Mouse (Mus musculus): ENCODE data around the gene Kmt5a. TPM values are rescaled to one million over a fixed set of nuclear protein-coding genes. Genes with fewer than 3 reads are reported as not detected.

The Kmt5a gene
- polyA plus RNA-seq, 1 experiment from 2014 or later: 80.5 TPM

DNA sequence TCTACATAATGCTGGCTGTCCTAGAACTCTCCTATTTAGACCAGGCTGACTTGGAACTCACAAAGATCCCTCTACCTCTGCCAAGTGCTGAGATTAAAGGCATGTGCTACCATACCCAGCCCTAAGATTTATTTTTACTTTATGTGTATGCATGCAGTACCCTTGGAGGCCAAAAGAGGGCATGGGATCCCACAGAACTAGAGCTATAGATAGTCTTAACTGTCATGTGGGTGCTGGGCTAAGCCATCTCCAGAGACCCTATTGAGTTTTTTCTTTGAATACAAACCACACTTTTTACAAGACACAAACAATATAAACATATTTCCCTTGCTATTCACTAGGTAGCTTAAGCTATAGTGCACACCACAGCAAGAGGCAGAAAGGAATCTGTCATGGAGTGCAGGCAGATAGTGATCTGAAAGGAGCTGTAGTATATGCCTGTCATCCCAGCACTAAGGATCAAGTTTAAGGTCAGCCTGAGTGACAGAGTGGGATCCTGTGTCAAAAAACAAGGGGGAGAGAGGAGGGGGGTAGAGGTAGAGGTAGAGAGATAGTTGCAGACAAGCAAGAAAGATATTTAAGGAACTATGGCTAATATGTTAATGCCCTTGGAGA lies 7.2 kb upstream of the Kmt5a start:
- peak; percentile 35; the same call in 1 of the 2 replicates for ATAC-seq
- no peak overlapping the region for H3K4me2 ChIP-seq (replicated peaks; ENCODE audit: low read depth)
- no peaks in the 10 kb centered on the region for H3K36me3 ChIP-seq (ENCODE audit: control insufficient read depth, insufficient read depth)
- no peak overlapping the region for H3K9ac ChIP-seq (ENCODE audit: low read depth, low read length)
- no peak overlapping the region for H3K4me3 ChIP-seq (ENCODE audit: low read depth, low read length)
- no peaks in the 10 kb centered on the region for H3K4me1 ChIP-seq (replicated peaks; ENCODE audit: control insufficient read depth, insufficient read depth, low read length)
- H3K27me3 ChIP-seq (replicated peaks; ENCODE audit: control insufficient read depth, insufficient read depth, low read length): no peaks in the 10 kb centered on the region
- no peak overlapping the region for H3K27ac ChIP-seq (ENCODE audit: low read depth, low read length)
- H3K9me3 ChIP-seq (ENCODE audit: control insufficient read depth): no peaks in the 10 kb centered on the region
- TF ChIP-seq CTCF (IDR thresholded peaks at IDR 0.05; ENCODE audit: low read depth): peak; percentile 89

DNA sequence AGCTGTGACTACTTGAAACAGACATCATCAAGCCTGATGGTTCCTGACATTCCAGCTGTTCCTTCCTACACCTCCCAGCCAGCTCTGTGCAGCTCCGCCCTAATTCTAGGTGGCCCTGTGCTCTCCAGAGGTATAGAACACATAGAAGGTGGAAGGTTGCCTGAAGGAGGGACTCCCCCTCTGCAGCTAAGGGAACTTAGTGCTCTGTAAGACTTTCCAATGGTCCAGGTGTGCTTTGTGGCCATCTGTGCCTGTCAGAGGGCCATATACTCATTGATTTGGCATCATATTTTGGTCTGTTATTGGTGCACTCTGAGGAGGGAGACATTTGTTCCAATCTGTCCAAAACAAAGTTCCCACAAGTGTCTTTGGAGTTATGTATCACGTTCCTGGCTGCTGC lies 6.7 kb upstream of the Kmt5a start:
- no peak for TF ChIP-seq CTCF (IDR thresholded peaks at IDR 0.05; ENCODE audit: low read depth)
- Histone ChIP-seq H3K4me3 (ENCODE audit: low read depth, low read length) (no peak overlapping the region), H3K9me3 (ENCODE audit: control insufficient read depth) (no peaks in the 10 kb centered on the region), H3K27ac (ENCODE audit: low read depth, low read length) (no peak overlapping the region), H3K9ac (ENCODE audit: low read depth, low read length) (no peak overlapping the region), H3K4me2 (replicated peaks; ENCODE audit: low read depth) (no peak overlapping the region), H3K4me1 (replicated peaks; ENCODE audit: control insufficient read depth, insufficient read depth, low read length) (no peaks in the 10 kb centered on the region), H3K27me3 (replicated peaks; ENCODE audit: control insufficient read depth, insufficient read depth, low read length) (no peaks in the 10 kb centered on the region), H3K36me3 (ENCODE audit: control insufficient read depth, insufficient read depth) (no peaks in the 10 kb centered on the region)
- WGBS: 71% methylated on average over 2 of the region's 2 CpGs
- ATAC-seq: no peak

DNA sequence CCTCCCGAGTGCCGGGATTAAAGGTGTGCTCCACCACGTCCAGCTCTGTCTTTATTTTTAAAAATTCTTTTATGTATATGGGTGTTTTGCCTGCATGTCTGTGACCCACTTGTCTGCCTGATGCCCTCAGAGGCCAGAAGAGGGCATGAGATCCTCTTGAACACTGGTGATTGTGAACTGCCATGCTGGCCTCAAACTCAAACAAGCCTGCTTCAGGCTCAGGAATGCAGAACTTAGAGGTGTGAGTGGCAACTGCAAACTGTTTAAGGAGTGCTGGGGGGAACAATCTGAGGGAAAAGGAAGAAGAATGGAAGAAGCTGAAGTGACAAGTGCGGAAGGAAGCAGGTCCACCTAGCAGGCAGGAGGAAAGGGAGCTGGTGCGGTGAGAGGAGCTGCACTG lies 1.5 kb upstream of the Kmt5a start:
- H3K27me3 ChIP-seq (replicated peaks; ENCODE audit: control insufficient read depth, insufficient read depth, low read length): no peaks in the 10 kb centered on the region
- no peaks in the 10 kb centered on the region for H3K4me1 ChIP-seq (replicated peaks; ENCODE audit: control insufficient read depth, insufficient read depth, low read length)
- H3K4me3 ChIP-seq (ENCODE audit: low read depth, low read length): no peak overlapping the region
- no peak overlapping the region for H3K9ac ChIP-seq (ENCODE audit: low read depth, low read length)
- WGBS: 85% methylated on average over 5 of the region's 5 CpGs
- peak; percentile 71 for TF ChIP-seq CTCF (IDR thresholded peaks at IDR 0.05; ENCODE audit: low read depth)
- H3K4me2 ChIP-seq (replicated peaks; ENCODE audit: low read depth): no peak overlapping the region
- no peak for ATAC-seq
- H3K36me3 ChIP-seq (ENCODE audit: control insufficient read depth, insufficient read depth): no peaks in the 10 kb centered on the region
- H3K27ac ChIP-seq (ENCODE audit: low read depth, low read length): no peak overlapping the region
- H3K9me3 ChIP-seq (ENCODE audit: control insufficient read depth): no peaks in the 10 kb centered on the region

DNA sequence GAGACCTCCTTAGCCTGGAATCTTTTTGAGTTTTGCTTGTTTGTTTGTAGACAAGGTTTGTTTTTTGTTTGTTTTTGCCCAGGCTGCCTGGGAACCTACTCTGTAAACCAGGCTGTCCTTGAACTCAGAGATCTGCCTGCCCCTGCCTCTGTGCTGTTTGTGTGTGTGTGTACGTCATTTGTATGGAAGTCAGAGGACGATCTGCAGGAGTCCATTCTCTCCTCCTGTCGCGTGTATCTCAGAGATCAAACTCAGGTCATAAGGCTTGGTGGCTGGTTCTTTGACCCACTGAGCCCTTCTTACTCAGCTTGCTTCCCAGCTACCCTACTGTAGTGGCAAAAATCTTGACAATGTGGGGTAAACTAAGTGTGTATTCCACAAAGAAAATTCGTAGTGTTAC lies 984 bp upstream of the Kmt5a start:
- peak overlapping the region; percentile 80 for H3K4me2 ChIP-seq (replicated peaks; ENCODE audit: low read depth)
- H3K36me3 ChIP-seq (ENCODE audit: control insufficient read depth, insufficient read depth): no peaks in the 10 kb centered on the region
- H3K27me3 ChIP-seq (replicated peaks; ENCODE audit: control insufficient read depth, insufficient read depth, low read length): no peaks in the 10 kb centered on the region
- peak overlapping the region; percentile 59; the same call in 1 of the 2 replicates for H3K4me3 ChIP-seq (ENCODE audit: low read depth, low read length)
- H3K9ac ChIP-seq (ENCODE audit: low read depth, low read length): no peak overlapping the region
- no peaks in the 10 kb centered on the region for H3K9me3 ChIP-seq (ENCODE audit: control insufficient read depth)
- WGBS: 57% methylated on average over 5 of the region's 5 CpGs
- H3K4me1 ChIP-seq (replicated peaks; ENCODE audit: control insufficient read depth, insufficient read depth, low read length): no peaks in the 10 kb centered on the region
- no peak for ATAC-seq
- TF ChIP-seq CTCF (IDR thresholded peaks at IDR 0.05; ENCODE audit: low read depth): no peak
- H3K27ac ChIP-seq (ENCODE audit: low read depth, low read length): peak overlapping the region; percentile 47; the same call in 1 of the 2 replicates

DNA sequence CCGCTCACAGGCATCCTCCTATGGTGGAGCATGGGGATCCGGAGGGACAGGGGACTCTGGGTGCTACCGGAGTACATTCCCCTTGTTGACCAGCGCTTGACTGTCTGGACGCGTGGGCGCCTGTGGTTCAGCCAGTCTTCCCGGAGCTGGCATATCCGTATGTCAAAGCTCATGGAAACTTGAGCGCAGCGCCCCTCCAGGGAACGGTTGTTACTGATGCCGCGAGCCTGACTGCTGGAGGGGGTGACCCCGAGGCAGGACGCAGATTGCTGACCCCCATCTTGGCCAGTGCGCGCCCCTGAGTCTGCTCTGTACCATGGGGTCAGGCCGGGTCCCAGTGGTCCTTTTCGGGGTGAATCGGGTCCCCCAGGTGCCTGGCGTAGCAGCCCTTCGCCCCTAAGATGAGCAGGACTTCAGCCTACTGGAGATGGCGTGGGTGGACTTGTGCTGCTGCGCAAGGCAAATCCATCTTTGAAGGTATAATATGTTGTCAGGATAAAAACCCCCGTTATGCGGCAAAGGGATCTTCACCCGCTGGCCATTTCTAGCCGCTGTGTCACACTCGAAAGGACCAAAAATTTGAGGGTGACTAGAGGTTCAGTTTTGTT lies 468 bp downstream of the Kmt5a start:
- Histone ChIP-seq H3K4me3 (ENCODE audit: low read depth, low read length) (peak overlapping the region; percentile 59), H3K9ac (ENCODE audit: low read depth, low read length) (peak overlapping the region; percentile 54), H3K27me3 (replicated peaks; ENCODE audit: control insufficient read depth, insufficient read depth, low read length) (no peaks in the 10 kb centered on the region), H3K27ac (ENCODE audit: low read depth, low read length) (peak overlapping the region; percentile 73), H3K4me1 (replicated peaks; ENCODE audit: control insufficient read depth, insufficient read depth, low read length) (no peaks in the 10 kb centered on the region), H3K4me2 (replicated peaks; ENCODE audit: low read depth) (peak overlapping the region; percentile 80), H3K36me3 (ENCODE audit: control insufficient read depth, insufficient read depth) (no peaks in the 10 kb centered on the region), H3K9me3 (ENCODE audit: control insufficient read depth) (no peaks in the 10 kb centered on the region)
- peak; percentile 70 for TF ChIP-seq CTCF (IDR thresholded peaks at IDR 0.05; ENCODE audit: low read depth)
- peak; percentile 60 for ATAC-seq
- WGBS: 0% methylated on average over 30 of the region's 30 CpGs

DNA sequence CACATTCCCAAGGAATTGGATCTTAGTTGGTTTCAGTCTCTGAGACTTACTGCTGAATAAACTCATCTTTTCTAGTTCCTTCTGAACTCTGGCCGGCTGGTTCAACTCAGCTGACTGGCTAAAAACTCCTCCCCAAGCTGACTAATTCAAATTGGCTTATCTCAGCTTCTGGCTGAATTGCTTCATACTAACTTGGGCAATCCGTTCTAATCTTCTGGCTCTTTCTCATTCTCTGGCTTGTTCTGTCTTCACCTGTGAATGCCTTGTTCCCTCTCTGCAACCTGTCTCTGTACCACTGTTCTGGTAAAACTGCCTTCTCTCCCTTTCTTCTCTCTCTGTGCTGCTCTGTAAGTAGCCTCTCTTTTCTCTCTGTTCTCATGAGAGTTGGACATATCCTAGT lies 2.9 kb downstream of the Kmt5a start:
- peak overlapping the region; percentile 73; the same call in 1 of the 2 replicates for H3K27ac ChIP-seq (ENCODE audit: low read depth, low read length)
- H3K36me3 ChIP-seq (ENCODE audit: control insufficient read depth, insufficient read depth): peaks cover 4% of the 10 kb centered on the region; the same call in 1 of the 2 replicates
- no peak overlapping the region for H3K4me2 ChIP-seq (replicated peaks; ENCODE audit: low read depth)
- H3K4me3 ChIP-seq (ENCODE audit: low read depth, low read length): no peak overlapping the region
- H3K4me1 ChIP-seq (replicated peaks; ENCODE audit: control insufficient read depth, insufficient read depth, low read length): no peaks in the 10 kb centered on the region
- no peak overlapping the region for H3K9ac ChIP-seq (ENCODE audit: low read depth, low read length)
- no peak for TF ChIP-seq CTCF (IDR thresholded peaks at IDR 0.05; ENCODE audit: low read depth)
- no peaks in the 10 kb centered on the region for H3K9me3 ChIP-seq (ENCODE audit: control insufficient read depth)
- H3K27me3 ChIP-seq (replicated peaks; ENCODE audit: control insufficient read depth, insufficient read depth, low read length): no peaks in the 10 kb centered on the region
- no peak for ATAC-seq
- WGBS: 44% methylated on average over 2 of the region's 2 CpGs

Data from intestine, postnatal 0 days (tissue).